Mouse (Mus musculus) stomach, postnatal 0 days (tissue): Measurements from ENCODE around the gene Ehbp1l1.

ENCODE experiments used
- CTCF ChIP-seq: IDR thresholded peaks from 2 replicates; pipeline ENCODE4 v1.5.1; 2016; ENCODE audit warnings: antibody characterized with exemption, low read depth, mild to moderate bottlenecking, moderate library complexity
- EP300 ChIP-seq: optimal IDR thresholded peaks from 2 replicates; pipeline ENCODE3; 2016; ENCODE audit warnings: antibody characterized with exemption

- no peak for TF ChIP-seq CTCF
- no peak for TF ChIP-seq EP300
Observed at GRCm38 (mm10) chr19:5722848-5723425, 3.2 kb downstream of the Ehbp1l1 start.
